Mouse (Mus musculus) lung, embryonic 15.5 days (tissue): Measurements from ENCODE around the gene Cenpu. TPM values are rescaled to one million over a fixed set of nuclear protein-coding genes. Genes with fewer than 3 reads are reported as not detected.

Experiments used
- ATAC-seq: fragments of 200-750 bp; cut with Nextera tagmentation; 2 replicates; pipeline ENCODE4 v1.8.0; 2017; ENCODE audit warnings: moderate number of reproducible peaks, borderline replicate concordance; ENCODE audit not compliant: low FRiP score, low TSS enrichment; ENCODE audit errors: extremely low read depth
- H3K27ac ChIP-seq: fragments of 300-500 bp; sonication (generic); 2 replicates; pipeline ENCODE4 v1.5.1; 2015; ENCODE audit warnings: moderate library complexity, mild to moderate bottlenecking, inconsistent platforms
- H3K27me3 ChIP-seq: fragments of 300-500 bp; sonication (generic); 2 replicates; pipeline ENCODE4 v1.6.1; 2015; ENCODE audit warnings: inconsistent platforms
- H3K36me3 ChIP-seq: fragments of 300-500 bp; sonication (generic); 2 replicates; pipeline ENCODE4 v1.6.1; 2015; ENCODE audit warnings: inconsistent platforms
- H3K4me1 ChIP-seq: fragments of 300-500 bp; sonication (generic); 2 replicates; pipeline ENCODE4 v1.6.1; 2015; ENCODE audit warnings: inconsistent platforms
- H3K4me2 ChIP-seq: fragments of 300-500 bp; sonication (generic); 2 replicates; pipeline ENCODE4 v1.6.1; 2015; ENCODE audit warnings: inconsistent platforms, mild to moderate bottlenecking, moderate library complexity
- H3K4me3 ChIP-seq: fragments of 300-500 bp; sonication (generic); 2 replicates; pipeline ENCODE4 v1.5.1; 2015; ENCODE audit warnings: mild to moderate bottlenecking, inconsistent platforms
- H3K9ac ChIP-seq: fragments of 300-500 bp; sonication (generic); 2 replicates; pipeline ENCODE4 v1.6.1; 2015; ENCODE audit warnings: inconsistent platforms
- H3K9me3 ChIP-seq: fragments of 300-500 bp; sonication (generic); 2 replicates; pipeline ENCODE4 v1.6.1; 2016; ENCODE audit warnings: inconsistent platforms
- WGBS: fragments of 180-500 bp; shearing (Covaris S2); methylation state at CpG from one replicate; pipeline ENCODE4 v1.1.7; 2015; 5-methylcytosine and 5-hydroxymethylcytosine counted together
- polyA plus RNA-seq: library from polyadenylated mRNA; unstranded; fragments of >200 nt; fragmentation: Nextera tagmentation; extraction: Ambion mirVana; gene quantifications from 2 replicates; pipeline ENCODE4 v1.2.1, GENCODE M21; 2015

The Cenpu gene
- polyA plus RNA-seq, 1 experiment from 2014 or later: 19.2 TPM

GRCm38 (mm10) chr8:46585576-46585975 lies 33.7 kb downstream of the Cenpu start:
- no peak for ATAC-seq

DNA sequence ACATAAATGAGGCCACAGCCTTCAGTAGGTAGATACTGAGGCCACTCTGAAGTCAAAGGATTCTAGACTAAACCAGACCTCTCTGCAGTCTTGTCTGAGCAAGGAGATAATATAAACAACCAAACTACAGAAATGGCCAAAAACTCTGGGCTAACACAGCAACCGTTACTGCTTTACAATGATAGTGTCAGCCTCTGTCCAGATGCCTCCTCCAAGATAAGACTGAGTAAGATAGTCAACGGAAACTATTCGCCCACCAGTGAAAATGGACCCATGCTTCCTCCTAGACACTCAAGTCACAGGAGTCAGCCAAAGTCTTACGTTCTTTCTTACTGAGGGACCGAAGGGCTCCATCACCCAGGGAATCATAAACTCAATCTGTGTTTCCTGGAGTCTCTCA lies 36.1 kb downstream of the Cenpu start:
- 81% methylated on average over 5 of the region's 5 CpGs for WGBS
- Histone ChIP-seq H3K27ac (no peak overlapping the region), H3K36me3 (no peaks in the 10 kb centered on the region), H3K9me3 (no peaks in the 10 kb centered on the region), H3K9ac (no peak overlapping the region), H3K4me2 (no peak overlapping the region), H3K4me3 (no peak overlapping the region), H3K27me3 (no peaks in the 10 kb centered on the region), H3K4me1 (no peaks in the 10 kb centered on the region)
- no peak for ATAC-seq

More at GRCm38 (mm10) chr8:46585576-46585975, 33.7 kb downstream of the Cenpu start:
- H3K4me2 ChIP-seq: no peak overlapping the region
- H3K9ac ChIP-seq: no peak overlapping the region
- H3K27me3 ChIP-seq: no peaks in the 10 kb centered on the region
- H3K36me3 ChIP-seq: peaks cover 6% of the 10 kb centered on the region; the same call in 1 of the 2 replicates
- no peaks in the 10 kb centered on the region for H3K4me1 ChIP-seq
- H3K27ac ChIP-seq: no peak overlapping the region
- 55% methylated on average over 3 of the region's 3 CpGs for WGBS
- no peaks in the 10 kb centered on the region for H3K9me3 ChIP-seq
- H3K4me3 ChIP-seq: no peak overlapping the region

GRCm38 (mm10) chr8:46588663-46589062 lies 36.8 kb downstream of the Cenpu start:
- 93% methylated on average over 2 of the region's 2 CpGs for WGBS
- Histone ChIP-seq H3K27me3 (no peaks in the 10 kb centered on the region), H3K9ac (no peak overlapping the region), H3K36me3 (no peaks in the 10 kb centered on the region), H3K4me2 (no peak overlapping the region), H3K4me3 (no peak overlapping the region), H3K27ac (no peak overlapping the region), H3K4me1 (no peaks in the 10 kb centered on the region), H3K9me3 (no peaks in the 10 kb centered on the region)
- no peak for ATAC-seq

DNA sequence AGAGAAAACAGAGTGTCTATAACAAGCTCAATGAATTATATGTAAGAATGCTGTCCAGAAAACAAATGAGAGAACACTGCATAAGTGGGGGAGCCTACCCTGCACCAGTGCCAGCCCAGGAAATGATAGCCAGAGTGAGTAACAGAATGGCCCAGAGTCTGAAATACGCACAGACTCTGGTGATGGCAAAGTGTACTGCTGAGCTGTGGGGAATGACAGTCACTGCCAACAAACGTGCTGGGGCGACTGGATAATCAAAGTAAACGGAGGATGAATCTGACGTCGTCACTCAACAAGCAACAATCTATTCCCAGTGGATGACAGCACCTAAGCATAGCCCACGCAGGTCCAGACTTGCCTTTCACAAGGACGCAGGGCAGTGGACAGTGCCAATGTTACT lies 41.2 kb downstream of the Cenpu start:
- Histone ChIP-seq H3K9me3 (no peaks in the 10 kb centered on the region), H3K36me3 (peaks cover 3% of the 10 kb centered on the region; the same call in 1 of the 2 replicates), H3K27me3 (no peaks in the 10 kb centered on the region), H3K4me3 (no peak overlapping the region), H3K4me1 (no peaks in the 10 kb centered on the region), H3K4me2 (no peak overlapping the region), H3K9ac (no peak overlapping the region), H3K27ac (no peak overlapping the region)
- WGBS: 72% methylated on average over 8 of the region's 8 CpGs
- no peak for ATAC-seq

DNA sequence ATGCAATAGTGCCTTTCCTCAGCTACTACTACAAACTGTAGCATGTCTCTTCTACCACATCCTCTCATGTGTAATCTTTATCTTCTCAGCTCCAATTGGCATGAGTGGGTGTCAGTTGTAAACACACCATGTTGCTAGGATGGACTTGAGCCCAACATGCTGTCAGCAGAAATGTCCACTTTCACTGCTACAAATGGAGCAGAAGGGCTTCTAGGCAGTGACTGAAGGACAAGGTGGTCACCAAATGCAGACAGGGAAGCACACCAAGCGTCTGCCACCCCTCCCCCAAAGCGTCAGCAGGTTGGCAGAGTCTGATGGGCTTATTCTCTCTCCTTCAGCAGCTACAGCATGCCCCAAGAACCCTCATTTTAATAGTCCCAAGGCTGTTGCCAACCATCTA lies 41.9 kb downstream of the Cenpu start:
- no peak overlapping the region for H3K9ac ChIP-seq
- no peak overlapping the region for H3K4me3 ChIP-seq
- H3K36me3 ChIP-seq: peaks cover 3% of the 10 kb centered on the region; the same call in 1 of the 2 replicates
- H3K4me2 ChIP-seq: no peak overlapping the region
- no peaks in the 10 kb centered on the region for H3K9me3 ChIP-seq
- H3K27ac ChIP-seq: no peak overlapping the region
- H3K4me1 ChIP-seq: no peaks in the 10 kb centered on the region
- H3K27me3 ChIP-seq: no peaks in the 10 kb centered on the region
- 83% methylated on average over 2 of the region's 2 CpGs for WGBS
- ATAC-seq: no peak

DNA sequence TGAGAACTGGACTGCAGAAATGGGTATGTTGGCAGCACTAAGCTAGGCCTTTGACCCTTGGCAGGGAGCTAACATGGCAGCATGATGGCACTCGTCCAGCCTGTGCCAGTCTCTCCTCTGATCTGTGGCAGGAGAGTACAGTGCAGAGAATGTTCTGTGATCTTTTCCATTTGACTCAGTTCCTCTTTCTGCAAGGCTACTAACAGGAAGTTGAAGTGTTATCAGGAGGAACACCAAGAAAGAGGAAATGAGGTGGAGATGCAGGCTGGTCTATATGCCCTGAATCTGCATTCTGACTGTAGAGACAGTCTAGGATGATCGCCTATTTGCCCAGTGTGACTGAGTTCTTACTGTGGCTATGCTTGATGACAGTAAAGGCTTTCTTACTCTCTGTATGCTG lies 43.8 kb downstream of the Cenpu start:
- no peaks in the 10 kb centered on the region for H3K4me1 ChIP-seq
- no peak overlapping the region for H3K4me3 ChIP-seq

DNA sequence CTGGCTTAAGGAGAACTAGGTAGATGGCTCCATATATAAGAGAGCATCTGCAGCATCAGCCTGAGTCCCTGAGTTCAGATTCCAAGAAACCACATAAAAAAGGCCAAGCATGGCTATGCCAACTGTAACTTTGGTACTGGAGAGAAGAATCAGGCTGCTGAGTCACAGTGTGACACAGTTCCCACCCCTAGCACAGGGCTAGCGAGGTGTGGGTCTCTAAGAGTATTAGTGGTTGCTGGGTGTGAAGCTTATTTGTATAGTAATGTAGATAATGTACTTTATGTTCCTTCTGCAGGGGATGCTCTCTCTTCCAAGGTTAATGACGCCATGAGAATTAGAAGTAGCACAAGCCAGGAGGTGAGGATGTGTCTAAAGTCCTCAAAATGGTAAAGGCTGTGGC lies 44.7 kb downstream of the Cenpu start:
- H3K4me2 ChIP-seq: no peak overlapping the region
- no peaks in the 10 kb centered on the region for H3K27me3 ChIP-seq
- WGBS: 89% methylated on average over 2 of the region's 2 CpGs
- no peak overlapping the region for H3K9ac ChIP-seq
- H3K4me1 ChIP-seq: peaks cover 3% of the 10 kb centered on the region; the same call in 1 of the 2 replicates
- H3K36me3 ChIP-seq: peaks cover 3% of the 10 kb centered on the region; the same call in 1 of the 2 replicates
- ATAC-seq: no peak
- no peak overlapping the region for H3K4me3 ChIP-seq
- no peak overlapping the region for H3K27ac ChIP-seq
- no peaks in the 10 kb centered on the region for H3K9me3 ChIP-seq

More for the DNA sequence above, 43.8 kb downstream of the Cenpu start:
- H3K9me3 ChIP-seq: no peaks in the 10 kb centered on the region
- WGBS: 80% methylated on average over 2 of the region's 2 CpGs
- no peak overlapping the region for H3K4me2 ChIP-seq
- no peak overlapping the region for H3K27ac ChIP-seq
- H3K36me3 ChIP-seq: peaks cover 3% of the 10 kb centered on the region; the same call in 1 of the 2 replicates
- no peaks in the 10 kb centered on the region for H3K27me3 ChIP-seq
- no peak overlapping the region for H3K9ac ChIP-seq
- no peak for ATAC-seq

- no peak overlapping the region for H3K27ac ChIP-seq
- peaks cover 3% of the 10 kb centered on the region; the same call in 1 of the 2 replicates for H3K4me1 ChIP-seq
- no peak for ATAC-seq
- no peak overlapping the region for H3K4me2 ChIP-seq
- H3K9ac ChIP-seq: no peak overlapping the region
- H3K36me3 ChIP-seq: peaks cover 3% of the 10 kb centered on the region; the same call in 1 of the 2 replicates
- H3K27me3 ChIP-seq: no peaks in the 10 kb centered on the region
- no peaks in the 10 kb centered on the region for H3K9me3 ChIP-seq
- WGBS: 40% methylated on average over 2 of the region's 2 CpGs
- no peak overlapping the region for H3K4me3 ChIP-seq
These were observed 45.6 kb downstream of the Cenpu start for GRCm38 (mm10) chr8:46597411-46597810.

- H3K4me3 ChIP-seq: no peak overlapping the region
- H3K9me3 ChIP-seq: no peaks in the 10 kb centered on the region
- H3K4me2 ChIP-seq: no peak overlapping the region
- no peak for ATAC-seq
- 45% methylated on average over 2 of the region's 2 CpGs for WGBS
- peaks cover 3% of the 10 kb centered on the region; the same call in 1 of the 2 replicates for H3K36me3 ChIP-seq
- H3K4me1 ChIP-seq: peaks cover 3% of the 10 kb centered on the region; the same call in 1 of the 2 replicates
- no peak overlapping the region for H3K27ac ChIP-seq
- H3K9ac ChIP-seq: no peak overlapping the region
- H3K27me3 ChIP-seq: no peaks in the 10 kb centered on the region
These were observed 46.3 kb downstream of the Cenpu start for GRCm38 (mm10) chr8:46598114-46598513.

DNA sequence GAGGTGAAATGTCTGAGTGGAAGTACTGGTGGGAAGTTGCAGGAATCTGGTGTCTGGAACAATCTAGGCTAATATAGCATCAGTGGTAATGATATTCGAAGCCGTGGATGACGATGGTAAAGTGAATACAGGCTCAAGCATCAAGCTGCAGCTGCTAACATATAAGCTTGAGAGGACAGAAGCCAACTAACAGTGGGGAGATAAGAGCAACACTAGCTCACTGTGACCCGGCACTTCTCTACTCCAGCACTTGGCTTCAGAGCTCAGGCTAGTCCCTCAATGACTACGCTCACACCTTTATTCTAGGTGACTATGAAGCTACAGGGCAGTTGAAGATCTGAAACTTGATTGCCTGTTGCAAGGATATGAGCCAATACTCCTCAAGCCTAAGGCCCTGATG lies 46.9 kb downstream of the Cenpu start:
- H3K4me2 ChIP-seq: no peak overlapping the region
- no peaks in the 10 kb centered on the region for H3K9me3 ChIP-seq
- no peak overlapping the region for H3K4me3 ChIP-seq
- no peak overlapping the region for H3K27ac ChIP-seq
- ATAC-seq: no peak
- H3K27me3 ChIP-seq: no peaks in the 10 kb centered on the region
- no peak overlapping the region for H3K9ac ChIP-seq
- WGBS: 89% methylated on average over 5 of the region's 5 CpGs
- H3K4me1 ChIP-seq: peaks cover 3% of the 10 kb centered on the region; the same call in 1 of the 2 replicates
- peaks cover 3% of the 10 kb centered on the region; the same call in 1 of the 2 replicates for H3K36me3 ChIP-seq

GRCm38 (mm10) chr8:46599314-46599904 lies 47.6 kb downstream of the Cenpu start:
- no peak for ATAC-seq
- Histone ChIP-seq H3K4me1 (peaks cover 3% of the 10 kb centered on the region; the same call in 1 of the 2 replicates), H3K9me3 (no peaks in the 10 kb centered on the region), H3K27me3 (no peaks in the 10 kb centered on the region), H3K27ac (no peak overlapping the region), H3K9ac (no peak overlapping the region), H3K36me3 (peaks cover 3% of the 10 kb centered on the region; the same call in 1 of the 2 replicates), H3K4me3 (no peak overlapping the region), H3K4me2 (no peak overlapping the region)
- 69% methylated on average over 7 of the region's 7 CpGs for WGBS

GRCm38 (mm10) chr8:46600959-46601707 lies 49.3 kb downstream of the Cenpu start:
- H3K4me2 ChIP-seq: no peak overlapping the region
- no peak for ATAC-seq
- 52% methylated on average over 10 of the region's 10 CpGs for WGBS

More at GRCm38 (mm10) chr8:46600959-46601707, 49.3 kb downstream of the Cenpu start:
- H3K27me3 ChIP-seq: no peaks in the 10 kb centered on the region
- no peak overlapping the region for H3K9ac ChIP-seq
- no peak overlapping the region for H3K4me3 ChIP-seq
- H3K36me3 ChIP-seq: peaks cover 3% of the 10 kb centered on the region; the same call in 1 of the 2 replicates
- H3K4me1 ChIP-seq: peaks cover 3% of the 10 kb centered on the region; the same call in 1 of the 2 replicates
- H3K9me3 ChIP-seq: no peaks in the 10 kb centered on the region
- H3K27ac ChIP-seq: 0 out of 2 replicates have a peak overlapping the region, but pooled peaks have one; percentile 7
